Mouse (Mus musculus) liver, embryonic 14.5 days (tissue): ENCODE results near the gene Rrbp1. TPM values are rescaled to one million over a fixed set of nuclear protein-coding genes. Genes with fewer than 3 reads are reported as not detected.

Experiments used
- ATAC-seq: fragments of 200-750 bp; cut with Nextera tagmentation; 2 replicates; pipeline ENCODE4 v1.8.0; 2017; ENCODE audit warnings: moderate number of reproducible peaks, mild to moderate bottlenecking, moderate library complexity; ENCODE audit not compliant: insufficient read depth
- DNase-seq, 3 experiments: peaks; one replicate each; pipeline ENCODE4 v3.0.0-alpha.2; 2012 to 2013; ENCODE audit warnings: low read depth in 3 of 3, low spot score in 3 of 3
- H3K27ac ChIP-seq: fragments of 300-500 bp; sonication (generic); 2 replicates; pipeline ENCODE4 v1.5.1; 2014; ENCODE audit warnings: moderate library complexity, mild to moderate bottlenecking, control low read depth, inconsistent platforms
- H3K27me3 ChIP-seq: fragments of 300-500 bp; sonication (generic); 2 replicates; pipeline ENCODE4 v1.6.1; 2014; ENCODE audit warnings: mild to moderate bottlenecking, low read length, moderate library complexity; ENCODE audit not compliant: control insufficient read depth, insufficient read depth
- H3K36me3 ChIP-seq: fragments of 300-500 bp; sonication (generic); replicated peaks from 2 replicates; pipeline ENCODE4 v1.6.1; 2014; ENCODE audit warnings: low read depth; ENCODE audit not compliant: control insufficient read depth, insufficient read depth
- H3K4me1 ChIP-seq, 2 experiments: fragments of 200-500 bp in 1 of 2; fragments of 300-500 bp in 1 of 2; sonication (generic) in 1 of 2; replicated peaks; 2 replicates each; pipeline ENCODE4 v1.6.1; 2012 to 2014; ENCODE audit warnings: antibody characterized with exemption in 1 of 2, inconsistent platforms in 1 of 2, low read length in 1 of 2; ENCODE audit not compliant: control insufficient read depth in 2 of 2, insufficient read depth in 2 of 2
- H3K4me2 ChIP-seq: fragments of 300-500 bp; sonication (generic); 2 replicates; pipeline ENCODE4 v1.6.1; 2014; ENCODE audit warnings: low read depth, mild to moderate bottlenecking, control low read depth, moderate library complexity
- H3K4me3 ChIP-seq, 2 experiments: fragments of 200-500 bp in 1 of 2; fragments of 300-500 bp in 1 of 2; sonication (generic) in 1 of 2; 2 replicates each; pipeline ENCODE4 v1.5.1; 2012 to 2014; ENCODE audit warnings: low read depth in 2 of 2, low read length in 2 of 2, mild to moderate bottlenecking in 2 of 2, control low read depth in 1 of 2, inconsistent platforms in 1 of 2, moderate library complexity in 1 of 2; ENCODE audit not compliant: insufficient read depth in 1 of 2
- H3K9ac ChIP-seq: fragments of 300-500 bp; sonication (generic); replicated peaks from 2 replicates; pipeline ENCODE4 v1.6.1; 2014; ENCODE audit warnings: mild to moderate bottlenecking, control low read depth, moderate library complexity
- H3K9me3 ChIP-seq: fragments of 300-500 bp; sonication (generic); 2 replicates; pipeline ENCODE4 v1.6.1; 2016; ENCODE audit warnings: low read length, mixed read lengths; ENCODE audit not compliant: control insufficient read depth
- CTCF ChIP-seq: IDR thresholded peaks from 2 replicates; pipeline ENCODE4 v1.5.1; 2016; ENCODE audit warnings: antibody characterized with exemption, low read depth, control low read depth
- EP300 ChIP-seq: IDR thresholded peaks from 2 replicates; pipeline ENCODE4 v1.6.1; 2016; ENCODE audit warnings: antibody characterized with exemption, low read depth
- WGBS: fragments of 180-500 bp; shearing (Covaris S2); extraction: QIAGEN DNeasy Blood & Tissue Kit; methylation state at CpG from one replicate; pipeline ENCODE4 v1.1.7; 2014; ENCODE audit not compliant: insufficient replicate concordance; 5-methylcytosine and 5-hydroxymethylcytosine counted together
- polyA plus RNA-seq, 2 experiments: library from polyadenylated mRNA; depleted of rRNA in 1 of 2; stranded (reverse) in 1 of 2; unstranded in 1 of 2; fragments of >200 nt; fragmentation: Nextera tagmentation in 1 of 2; extraction: Ambion mirVana in 1 of 2; gene quantifications; 2 replicates each; pipeline versions ENCODE4 v1.2.1 to v1.2.3; 2012 to 2014

The Rrbp1 gene
- polyA plus RNA-seq, 2 experiments: 39.6 to 83.7 TPM

DNA sequence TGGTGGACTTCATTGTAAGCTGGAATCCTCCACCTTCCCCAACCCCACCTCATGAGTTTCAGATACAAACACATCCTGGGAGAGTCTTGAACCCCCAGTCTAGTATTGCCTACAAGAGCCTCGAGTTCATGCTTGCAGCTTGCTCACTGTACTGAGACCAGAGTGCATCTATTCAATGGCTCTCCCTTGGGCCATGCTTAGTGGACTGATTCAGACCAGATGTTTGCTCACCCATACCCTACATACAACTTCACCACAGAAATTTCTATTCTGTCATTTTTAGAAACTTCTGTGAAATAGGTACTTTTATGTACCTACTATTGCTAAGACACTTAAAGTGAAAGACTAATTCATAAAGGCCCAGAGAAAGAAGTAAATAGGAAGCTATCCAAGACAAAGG, 18.1 kb downstream of the Rrbp1 start:
- no peak overlapping the region for H3K9ac ChIP-seq
- DNase-seq: no peak
- no peak overlapping the region for H3K4me2 ChIP-seq
- no peaks in the 10 kb centered on the region for H3K27me3 ChIP-seq
- no peak for ATAC-seq
- 51% methylated on average over 1 of the region's 1 CpGs for WGBS
- no peak overlapping the region for H3K27ac ChIP-seq
- peaks cover 3 to 14% of the 10 kb centered on the region in 2 experiments; a peak in 3 of 4 replicates for H3K4me1 ChIP-seq
- H3K36me3 ChIP-seq: no peaks in the 10 kb centered on the region; the same call in 1 of the 2 replicates
- no peak overlapping the region for H3K4me3 ChIP-seq
- no peak for TF ChIP-seq EP300
- TF ChIP-seq CTCF: no peak
- H3K9me3 ChIP-seq: no peaks in the 10 kb centered on the region

DNA sequence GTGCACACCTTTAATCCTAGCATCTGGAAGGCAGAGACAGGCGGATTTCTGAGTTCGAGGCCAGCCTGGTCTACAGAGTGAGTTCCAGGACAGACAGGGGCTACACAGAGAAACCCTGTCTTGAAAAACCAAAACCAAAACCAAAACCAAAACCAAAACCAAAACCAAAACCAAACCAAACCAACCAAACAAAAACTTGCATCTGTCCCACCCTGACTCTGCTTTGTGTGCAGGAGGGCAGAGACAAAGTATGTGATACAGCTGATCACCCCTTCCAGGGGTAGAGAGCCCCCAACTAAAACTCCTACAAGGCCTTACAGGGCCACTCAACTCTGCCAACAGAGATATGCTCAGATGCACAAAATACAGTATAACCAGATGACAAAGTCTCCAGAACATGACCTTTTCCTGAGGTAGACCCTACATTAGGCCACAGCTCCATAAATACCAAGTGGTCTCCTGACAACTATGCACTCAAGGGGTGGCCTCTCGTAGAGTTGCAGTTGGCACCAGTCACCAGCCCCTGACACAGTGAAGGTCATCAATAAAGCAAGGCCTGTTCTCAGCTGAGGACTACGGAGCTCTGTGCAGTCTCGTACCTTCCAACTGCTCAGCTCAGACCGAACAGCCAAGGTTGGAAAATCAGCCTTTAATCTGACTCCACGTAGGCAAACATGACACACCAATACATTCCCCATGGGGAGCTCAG, 18.9 kb downstream of the Rrbp1 start:
- Histone ChIP-seq H3K4me1 (peaks cover 3 to 14% of the 10 kb centered on the region in 2 experiments; a peak in 3 of 4 replicates), H3K4me2 (no peak overlapping the region), H3K9ac (no peak overlapping the region), H3K4me3 (no peak overlapping the region), H3K27ac (no peak overlapping the region), H3K36me3 (no peaks in the 10 kb centered on the region; the same call in 1 of the 2 replicates), H3K27me3 (no peaks in the 10 kb centered on the region), H3K9me3 (no peaks in the 10 kb centered on the region)
- DNase-seq (no peak), ATAC-seq (no peak)
- no peak for TF ChIP-seq CTCF
- no peak for TF ChIP-seq EP300
- 70% methylated on average over 7 of the region's 7 CpGs for WGBS

DNA sequence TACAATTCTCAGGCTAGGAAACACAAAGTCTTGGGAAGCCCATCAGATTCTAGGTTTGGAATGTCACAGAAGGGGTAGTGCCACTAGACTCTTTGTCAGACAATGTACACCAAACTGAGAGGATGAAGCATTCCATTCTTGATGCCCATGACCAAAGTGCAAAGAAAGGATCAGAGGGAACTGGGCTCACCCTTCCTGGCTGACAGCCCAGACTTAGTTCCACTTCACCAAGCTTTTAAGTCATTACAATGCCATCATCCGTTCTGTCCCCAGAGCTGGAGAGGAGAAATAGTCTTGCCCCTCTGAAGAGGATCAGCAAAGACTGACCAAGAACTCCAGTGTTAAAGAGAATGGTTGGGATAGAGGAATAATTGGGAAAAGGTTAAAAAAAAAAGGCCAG, 20.1 kb downstream of the Rrbp1 start:
- Histone ChIP-seq H3K9ac (no peak overlapping the region), H3K27ac (no peak overlapping the region), H3K9me3 (no peaks in the 10 kb centered on the region), H3K27me3 (no peaks in the 10 kb centered on the region), H3K4me2 (no peak overlapping the region), H3K36me3 (no peaks in the 10 kb centered on the region; the same call in 1 of the 2 replicates), H3K4me1 (peaks cover 3 to 14% of the 10 kb centered on the region in 2 experiments; a peak in 3 of 4 replicates), H3K4me3 (no peak overlapping the region)
- WGBS: 83% methylated on average over 1 of the region's 1 CpGs
- ATAC-seq: no peak
- TF ChIP-seq CTCF: no peak
- no peak for TF ChIP-seq EP300
- no peak for DNase-seq

DNA sequence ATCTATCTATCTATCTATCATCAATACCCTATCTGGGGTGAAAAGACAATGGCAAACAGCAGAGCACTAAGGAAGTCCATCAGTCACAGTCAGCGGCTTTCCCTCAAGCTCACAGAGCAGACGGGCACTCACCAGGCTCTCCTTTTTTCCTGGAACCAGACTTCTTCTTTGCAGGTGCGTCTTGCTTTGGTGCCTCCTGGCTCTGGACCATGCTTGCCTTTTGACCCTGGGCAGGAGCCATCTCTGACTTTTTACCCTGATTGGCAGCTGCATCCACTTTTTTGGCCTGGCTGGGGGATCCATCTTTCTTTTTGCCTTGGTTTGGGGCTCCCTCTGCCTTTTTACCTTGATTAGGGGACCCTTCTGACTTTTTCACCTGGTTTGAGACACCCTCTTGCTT, 23.0 kb downstream of the Rrbp1 start:
- no peak for DNase-seq
- no peak overlapping the region for H3K27ac ChIP-seq
- no peaks in the 10 kb centered on the region for H3K9me3 ChIP-seq
- H3K4me2 ChIP-seq: no peak overlapping the region
- ATAC-seq: no peak
- H3K36me3 ChIP-seq: peaks cover 3% of the 10 kb centered on the region
- H3K4me1 ChIP-seq: peaks cover 0 to 10% of the 10 kb centered on the region in 2 experiments; a peak in 3 of 4 replicates
- TF ChIP-seq CTCF: no peak
- TF ChIP-seq EP300: no peak
- H3K27me3 ChIP-seq: no peaks in the 10 kb centered on the region
- H3K4me3 ChIP-seq: no peak overlapping the region
- no peak overlapping the region for H3K9ac ChIP-seq
- WGBS: 81% methylated on average over 3 of the region's 3 CpGs

DNA sequence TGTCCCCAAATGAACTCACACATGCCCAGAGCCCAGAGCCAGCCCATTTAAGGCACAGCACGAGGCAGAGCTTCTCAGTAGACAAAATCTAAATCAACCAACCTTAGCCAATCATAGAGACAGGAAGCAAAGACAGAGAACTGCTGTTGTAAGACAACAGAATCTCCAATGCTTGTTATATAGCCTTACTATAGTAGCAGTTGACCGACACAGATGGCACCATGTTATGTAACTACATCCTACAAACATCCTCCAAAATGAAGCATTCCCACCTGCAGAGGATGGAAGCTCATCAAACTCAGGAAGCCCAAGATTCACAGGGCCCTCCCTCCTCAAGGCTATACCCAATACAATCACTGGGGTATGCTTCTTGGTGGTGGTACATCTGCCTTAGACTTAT, 23.6 kb downstream of the Rrbp1 start:
- no peak overlapping the region for H3K4me2 ChIP-seq
- no peak overlapping the region for H3K4me3 ChIP-seq
- H3K9me3 ChIP-seq: no peaks in the 10 kb centered on the region
- TF ChIP-seq EP300 (no peak), CTCF (no peak)
- ATAC-seq: no peak
- peaks cover 3% of the 10 kb centered on the region for H3K36me3 ChIP-seq
- peaks cover 0 to 6% of the 10 kb centered on the region in 2 experiments; a peak in 1 of 4 replicates for H3K4me1 ChIP-seq
- DNase-seq: no peak
- WGBS: 59% methylated on average over 2 of the region's 2 CpGs
- no peaks in the 10 kb centered on the region for H3K27me3 ChIP-seq
- H3K27ac ChIP-seq: no peak overlapping the region
- H3K9ac ChIP-seq: no peak overlapping the region
